Mouse (Mus musculus): ENCODE measurements at regions not wholly inside any gene's neighbourhood (a gene's known extent, or its start where the extent isn't known, plus 50 kb on each side); places are given as distances from the start of the nearest gene placed in this dataset.

DNA sequence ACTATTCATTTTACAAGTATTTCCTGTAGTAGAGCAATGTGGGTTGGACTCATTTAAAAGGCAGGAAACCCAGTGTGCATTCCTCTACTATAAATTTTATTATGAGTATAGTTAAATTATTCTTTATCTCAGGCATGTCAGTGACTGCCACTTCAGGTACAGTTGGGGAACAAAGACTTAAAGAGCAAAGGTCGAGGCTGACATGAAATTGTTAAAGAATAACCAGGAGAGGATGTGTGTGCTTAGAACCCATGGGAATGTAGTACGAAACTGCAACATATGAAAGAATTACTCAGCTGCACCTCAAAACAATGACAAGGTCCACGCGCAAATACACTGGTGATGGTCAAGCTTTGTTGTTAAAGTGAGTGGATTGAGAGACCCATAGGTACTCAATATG is 1583.4 kb upstream of the Slc10a2 start:
- 90% methylated on average over 4 of the region's 4 CpGs for WGBS
- ATAC-seq (replicated peaks; ENCODE audit: low FRiP score) (no peak), DNase-seq (ENCODE audit: low spot score) (no peak)

DNA sequence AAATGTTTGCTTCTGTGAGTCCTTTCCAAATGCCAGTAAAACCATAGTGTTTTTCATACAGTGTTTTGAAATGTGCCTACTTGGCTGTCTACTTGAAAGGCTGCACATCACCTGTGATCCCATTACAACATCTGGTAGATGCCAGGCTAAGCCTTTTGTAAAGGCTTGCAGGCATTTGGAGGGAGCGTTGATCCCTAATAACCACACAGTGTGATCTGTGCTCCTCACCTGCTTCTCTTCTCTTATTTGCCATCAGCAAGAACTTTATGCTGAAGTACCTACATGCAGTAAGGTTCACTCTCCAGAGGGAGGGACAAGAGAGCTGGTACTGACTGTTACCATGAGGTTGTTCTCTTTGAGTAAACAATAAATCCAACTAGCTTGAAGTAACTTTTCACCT is 1553.7 kb upstream of the Slc10a2 start:
- Histone ChIP-seq H3K36me3 (ENCODE audit: control insufficient read depth, insufficient read depth, low read length) (no peaks in the 10 kb centered on the region), H3K9ac (ENCODE audit: low read length) (no peak overlapping the region), H3K27ac (ENCODE audit: low read depth, low read length) (no peak overlapping the region), H3K4me2 (ENCODE audit: low read depth, low read length, severe bottlenecking) (no peak overlapping the region), H3K9me3 (ENCODE audit: control insufficient read depth, low read length) (no peaks in the 10 kb centered on the region), H3K27me3 (ENCODE audit: control insufficient read depth, insufficient read depth, low read length) (no peaks in the 10 kb centered on the region), H3K4me3 (ENCODE audit: low read depth, low read length) (no peak overlapping the region), H3K4me1 (replicated peaks; ENCODE audit: control insufficient read depth, insufficient read depth, low read length) (no peaks in the 10 kb centered on the region)
- DNase-seq (ENCODE audit: low spot score) (no peak), ATAC-seq (replicated peaks; ENCODE audit: low FRiP score) (no peak)
- 96% methylated on average over 1 of the region's 1 CpGs for WGBS

More for the DNA sequence above, 1583.4 kb upstream of the Slc10a2 start:
- Histone ChIP-seq H3K4me1 (replicated peaks; ENCODE audit: control insufficient read depth, insufficient read depth, low read length) (no peaks in the 10 kb centered on the region), H3K36me3 (ENCODE audit: control insufficient read depth, insufficient read depth, low read length) (no peaks in the 10 kb centered on the region), H3K4me2 (ENCODE audit: low read depth, low read length, severe bottlenecking) (no peak overlapping the region), H3K9ac (ENCODE audit: low read length) (no peak overlapping the region), H3K27ac (ENCODE audit: low read depth, low read length) (no peak overlapping the region), H3K27me3 (ENCODE audit: control insufficient read depth, insufficient read depth, low read length) (no peaks in the 10 kb centered on the region), H3K9me3 (ENCODE audit: control insufficient read depth, low read length) (no peaks in the 10 kb centered on the region), H3K4me3 (ENCODE audit: low read depth, low read length) (no peak overlapping the region)

DNA sequence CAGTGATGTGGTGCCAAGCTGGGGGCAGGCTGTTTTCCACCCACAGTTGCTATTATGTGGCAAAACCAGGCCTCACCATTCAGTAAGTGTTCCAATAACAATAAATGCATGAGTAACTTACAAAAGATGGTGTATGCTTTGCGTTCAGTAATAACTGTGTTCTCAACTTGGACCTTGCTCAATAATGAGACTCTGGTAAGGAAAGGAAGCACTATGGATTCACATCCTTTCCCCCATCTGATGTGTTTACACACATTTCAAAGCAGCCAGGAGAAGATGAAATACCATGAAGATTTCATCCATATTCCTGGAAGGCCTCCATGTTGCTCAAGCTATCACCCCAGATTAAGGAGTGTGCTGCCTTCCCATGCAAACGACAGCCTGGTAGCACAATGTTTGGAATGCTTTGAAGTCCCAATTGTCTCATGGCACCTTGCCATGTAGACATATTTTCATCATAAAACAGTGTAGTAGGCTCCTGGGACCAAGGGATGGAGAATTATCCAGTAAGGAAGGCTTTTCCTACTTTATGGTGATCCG is 1552.4 kb upstream of the Slc10a2 start:
- Histone ChIP-seq H3K9ac (ENCODE audit: low read length) (no peak overlapping the region), H3K27ac (ENCODE audit: low read depth, low read length) (no peak overlapping the region), H3K4me3 (ENCODE audit: low read depth, low read length) (no peak overlapping the region), H3K4me2 (ENCODE audit: low read depth, low read length, severe bottlenecking) (no peak overlapping the region), H3K9me3 (ENCODE audit: control insufficient read depth, low read length) (no peaks in the 10 kb centered on the region), H3K36me3 (ENCODE audit: control insufficient read depth, insufficient read depth, low read length) (no peaks in the 10 kb centered on the region), H3K4me1 (replicated peaks; ENCODE audit: control insufficient read depth, insufficient read depth, low read length) (no peaks in the 10 kb centered on the region), H3K27me3 (ENCODE audit: control insufficient read depth, insufficient read depth, low read length) (no peaks in the 10 kb centered on the region)
- ATAC-seq (replicated peaks; ENCODE audit: low FRiP score) (no peak), DNase-seq (ENCODE audit: low spot score) (no peak)
- 82% methylated on average over 3 of the region's 3 CpGs for WGBS

DNA sequence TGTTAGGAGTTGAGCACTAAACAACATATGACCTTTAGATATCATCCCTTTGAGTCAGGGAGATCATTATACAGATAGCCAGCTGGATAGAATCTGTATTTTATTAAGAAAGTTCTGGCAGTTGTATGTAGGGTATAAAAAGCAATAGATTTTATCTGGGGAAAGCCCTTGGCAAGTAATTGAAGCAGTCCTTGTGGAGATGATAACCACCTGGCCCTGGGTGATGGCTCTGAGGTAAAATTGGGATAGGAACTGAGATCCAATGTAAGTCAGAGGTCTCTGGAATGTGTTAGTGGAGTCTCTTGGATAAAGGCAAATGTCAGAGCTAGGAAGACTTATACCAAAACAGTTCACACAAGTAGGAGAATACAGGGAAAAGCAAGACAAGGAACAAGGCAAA is 1547.0 kb upstream of the Slc10a2 start:
- no peak overlapping the region for H3K9ac ChIP-seq (ENCODE audit: low read length)
- H3K4me1 ChIP-seq (replicated peaks; ENCODE audit: control insufficient read depth, insufficient read depth, low read length), result no peaks in the 10 kb centered on the region
- DNase-seq (ENCODE audit: low spot score) (no peak), ATAC-seq (replicated peaks; ENCODE audit: low FRiP score) (no peak)
- no peak overlapping the region for H3K4me2 ChIP-seq (ENCODE audit: low read depth, low read length, severe bottlenecking)
- no peaks in the 10 kb centered on the region for H3K9me3 ChIP-seq (ENCODE audit: control insufficient read depth, low read length)
- H3K36me3 ChIP-seq (ENCODE audit: control insufficient read depth, insufficient read depth, low read length), result no peaks in the 10 kb centered on the region
- H3K4me3 ChIP-seq (ENCODE audit: low read depth, low read length), result no peak overlapping the region
- H3K27ac ChIP-seq (ENCODE audit: low read depth, low read length), result no peak overlapping the region
- H3K27me3 ChIP-seq (ENCODE audit: control insufficient read depth, insufficient read depth, low read length), result no peaks in the 10 kb centered on the region

DNA sequence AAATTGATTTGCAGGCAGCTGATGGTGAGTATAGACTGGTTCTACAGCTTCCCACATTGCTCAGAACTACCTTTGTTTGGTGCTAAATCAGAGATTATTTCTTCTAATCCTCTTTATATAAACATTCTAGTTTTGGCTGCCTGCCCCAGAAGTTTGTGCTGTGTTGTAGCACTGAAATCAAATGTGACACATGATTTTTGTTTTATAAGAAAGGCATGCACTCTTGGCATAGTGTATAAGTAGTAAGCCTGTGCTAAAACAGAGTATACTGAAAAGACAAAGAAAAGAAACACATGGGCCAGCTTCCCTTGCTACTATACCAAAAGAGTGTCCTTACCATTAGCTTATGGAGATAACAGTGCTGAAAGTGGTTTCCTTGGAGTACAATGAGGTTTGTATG is 1542.9 kb upstream of the Slc10a2 start:
- Histone ChIP-seq H3K9me3 (ENCODE audit: control insufficient read depth, low read length) (no peaks in the 10 kb centered on the region), H3K36me3 (ENCODE audit: control insufficient read depth, insufficient read depth, low read length) (no peaks in the 10 kb centered on the region), H3K27ac (ENCODE audit: low read depth, low read length) (no peak overlapping the region), H3K4me2 (ENCODE audit: low read depth, low read length, severe bottlenecking) (no peak overlapping the region), H3K27me3 (ENCODE audit: control insufficient read depth, insufficient read depth, low read length) (no peaks in the 10 kb centered on the region), H3K9ac (ENCODE audit: low read length) (no peak overlapping the region), H3K4me3 (ENCODE audit: low read depth, low read length) (no peak overlapping the region), H3K4me1 (replicated peaks; ENCODE audit: control insufficient read depth, insufficient read depth, low read length) (no peaks in the 10 kb centered on the region)
- ATAC-seq (replicated peaks; ENCODE audit: low FRiP score) (no peak), DNase-seq (ENCODE audit: low spot score) (no peak)

DNA sequence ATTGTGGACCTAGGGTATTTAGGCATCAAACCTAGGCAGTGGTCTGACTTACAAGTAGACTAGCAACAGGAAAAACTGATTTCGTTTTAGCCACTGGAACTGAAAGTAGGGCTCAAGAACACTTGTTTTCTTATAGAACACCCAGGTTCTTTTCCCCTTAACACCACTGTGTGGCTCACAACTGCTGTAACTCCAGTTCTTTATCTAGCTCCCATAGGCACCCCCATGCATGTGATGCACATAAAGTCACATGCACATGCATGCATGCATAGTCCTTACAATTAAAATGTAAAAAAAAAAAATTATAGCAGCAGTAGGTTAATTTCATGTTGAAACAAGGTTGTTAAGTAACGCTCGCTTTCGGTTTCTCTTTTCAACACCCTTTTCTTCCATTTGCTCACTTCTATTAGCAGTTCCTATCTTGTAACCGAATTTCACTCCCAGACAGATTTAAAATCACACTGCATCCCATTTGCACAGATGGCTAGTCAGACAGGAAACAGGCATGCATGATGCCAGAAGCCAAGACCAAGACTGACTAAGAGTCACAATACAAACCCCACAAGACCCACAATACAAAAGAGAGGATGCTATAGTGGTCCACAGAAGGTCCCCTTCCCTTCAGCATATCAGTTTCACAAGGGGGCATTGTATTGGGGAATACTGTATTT is 1540.3 kb upstream of the Slc10a2 start:
- Histone ChIP-seq H3K36me3 (ENCODE audit: control insufficient read depth, insufficient read depth, low read length) (no peaks in the 10 kb centered on the region), H3K9ac (ENCODE audit: low read length) (no peak overlapping the region), H3K27ac (ENCODE audit: low read depth, low read length) (no peak overlapping the region), H3K4me1 (replicated peaks; ENCODE audit: control insufficient read depth, insufficient read depth, low read length) (no peaks in the 10 kb centered on the region), H3K4me2 (ENCODE audit: low read depth, low read length, severe bottlenecking) (no peak overlapping the region), H3K4me3 (ENCODE audit: low read depth, low read length) (no peak overlapping the region), H3K9me3 (ENCODE audit: control insufficient read depth, low read length) (no peaks in the 10 kb centered on the region), H3K27me3 (ENCODE audit: control insufficient read depth, insufficient read depth, low read length) (no peaks in the 10 kb centered on the region)
- WGBS, result 88% methylated on average over 5 of the region's 5 CpGs
- no peak for DNase-seq (ENCODE audit: low spot score)
- ATAC-seq (replicated peaks; ENCODE audit: low FRiP score), result no peak

DNA sequence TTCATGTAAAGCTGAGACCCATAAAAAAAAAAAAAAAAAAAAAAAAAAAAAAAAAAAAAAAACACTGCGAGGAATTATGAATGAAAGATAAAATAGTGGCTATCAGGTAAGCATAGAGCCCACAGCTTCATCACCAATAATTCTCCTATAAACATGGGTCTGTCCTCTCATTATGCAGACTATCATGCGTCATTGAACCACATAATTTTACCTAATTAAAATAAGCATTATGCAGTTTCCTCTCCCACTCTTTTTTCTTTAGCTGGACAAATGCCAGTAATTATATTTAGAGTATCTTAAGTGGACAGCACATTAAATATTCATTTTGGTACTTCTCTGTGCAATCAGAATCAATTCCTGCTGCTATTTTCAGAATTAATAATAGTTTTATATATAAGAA is 1539.2 kb upstream of the Slc10a2 start:
- Histone ChIP-seq H3K4me1 (replicated peaks; ENCODE audit: control insufficient read depth, insufficient read depth, low read length) (no peaks in the 10 kb centered on the region), H3K36me3 (ENCODE audit: control insufficient read depth, insufficient read depth, low read length) (no peaks in the 10 kb centered on the region), H3K27ac (ENCODE audit: low read depth, low read length) (no peak overlapping the region), H3K4me2 (ENCODE audit: low read depth, low read length, severe bottlenecking) (no peak overlapping the region), H3K4me3 (ENCODE audit: low read depth, low read length) (no peak overlapping the region), H3K27me3 (ENCODE audit: control insufficient read depth, insufficient read depth, low read length) (no peaks in the 10 kb centered on the region), H3K9ac (ENCODE audit: low read length) (no peak overlapping the region), H3K9me3 (ENCODE audit: control insufficient read depth, low read length) (no peaks in the 10 kb centered on the region)
- no peak for ATAC-seq (replicated peaks; ENCODE audit: low FRiP score)
- no peak for DNase-seq (ENCODE audit: low spot score)
- 89% methylated on average over 2 of the region's 2 CpGs for WGBS

DNA sequence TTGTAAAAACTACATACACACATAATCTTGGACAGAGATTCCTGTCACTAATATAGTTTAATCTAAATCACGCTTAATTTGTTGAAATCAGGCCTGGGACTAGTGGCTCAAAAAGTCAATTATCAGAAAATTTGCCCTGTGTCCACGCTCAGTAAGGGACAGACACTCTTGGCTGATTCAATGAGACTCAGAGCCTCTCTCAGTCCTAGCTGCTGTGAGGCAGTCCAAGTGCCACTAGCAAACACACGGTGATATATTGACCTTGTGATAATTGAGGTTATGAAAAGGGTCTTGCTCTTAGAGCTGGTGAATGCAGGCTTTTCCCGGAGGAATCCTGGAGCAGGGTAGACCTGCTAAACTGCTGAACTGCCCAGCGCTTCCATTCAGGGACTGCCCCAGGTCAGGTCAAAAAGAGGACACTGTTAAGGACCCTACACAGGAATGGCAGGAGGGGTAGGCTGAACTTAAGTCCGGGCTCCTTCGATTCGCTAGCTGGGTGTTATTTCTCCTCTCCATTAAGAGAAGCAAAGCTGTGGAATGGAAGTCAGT is 1521.9 kb upstream of the Slc10a2 start:
- ATAC-seq (replicated peaks; ENCODE audit: low FRiP score), result no peak

DNA sequence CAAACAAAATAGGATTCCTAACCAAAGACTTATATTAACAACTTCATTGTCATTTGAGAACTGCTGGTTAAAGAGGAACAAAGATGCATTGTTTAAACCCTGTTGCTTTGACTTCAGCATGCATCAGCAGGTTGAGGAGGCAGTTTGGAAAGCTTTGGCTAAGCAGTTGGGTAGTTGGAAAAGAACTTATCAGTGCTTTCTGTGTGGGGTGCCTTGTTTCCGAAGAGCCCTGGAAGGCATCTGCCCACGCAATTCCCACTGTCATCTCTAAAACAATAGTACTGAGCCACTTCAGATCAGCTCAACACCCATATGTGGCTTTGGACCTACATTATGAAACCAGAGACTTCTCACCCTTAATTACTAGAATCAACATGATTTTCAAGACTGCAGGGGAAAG is 1503.7 kb upstream of the Slc10a2 start:
- H3K4me2 ChIP-seq (ENCODE audit: low read depth, low read length, severe bottlenecking), result no peak overlapping the region
- no peak for DNase-seq (ENCODE audit: low spot score)
- no peaks in the 10 kb centered on the region for H3K9me3 ChIP-seq (ENCODE audit: control insufficient read depth, low read length)
- H3K9ac ChIP-seq (ENCODE audit: low read length), result no peak overlapping the region
- H3K4me3 ChIP-seq (ENCODE audit: low read depth, low read length), result no peak overlapping the region
- 66% methylated on average over 2 of the region's 2 CpGs for WGBS
- H3K27me3 ChIP-seq (ENCODE audit: control insufficient read depth, insufficient read depth, low read length), result no peaks in the 10 kb centered on the region
- H3K4me1 ChIP-seq (replicated peaks; ENCODE audit: control insufficient read depth, insufficient read depth, low read length), result no peaks in the 10 kb centered on the region
- no peak for ATAC-seq (replicated peaks; ENCODE audit: low FRiP score)
- H3K36me3 ChIP-seq (ENCODE audit: control insufficient read depth, insufficient read depth, low read length), result no peaks in the 10 kb centered on the region
- H3K27ac ChIP-seq (ENCODE audit: low read depth, low read length), result no peak overlapping the region

More for the DNA sequence above, 1521.9 kb upstream of the Slc10a2 start:
- no peak overlapping the region for H3K9ac ChIP-seq (ENCODE audit: low read length)
- no peaks in the 10 kb centered on the region for H3K4me1 ChIP-seq (replicated peaks; ENCODE audit: control insufficient read depth, insufficient read depth, low read length)
- no peak for DNase-seq (ENCODE audit: low spot score)
- H3K9me3 ChIP-seq (ENCODE audit: control insufficient read depth, low read length), result no peaks in the 10 kb centered on the region
- no peak overlapping the region for H3K4me3 ChIP-seq (ENCODE audit: low read depth, low read length)
- H3K36me3 ChIP-seq (ENCODE audit: control insufficient read depth, insufficient read depth, low read length), result no peaks in the 10 kb centered on the region
- no peaks in the 10 kb centered on the region for H3K27me3 ChIP-seq (ENCODE audit: control insufficient read depth, insufficient read depth, low read length)
- no peak overlapping the region for H3K27ac ChIP-seq (ENCODE audit: low read depth, low read length)
- H3K4me2 ChIP-seq (ENCODE audit: low read depth, low read length, severe bottlenecking), result no peak overlapping the region
- 56% methylated on average over 8 of the region's 8 CpGs for WGBS

Measured in forebrain, embryonic 11.5 days (tissue).